Mouse (Mus musculus) cerebellum, adult 2 months (tissue): Measurements from ENCODE around the gene Dusp14.

ENCODE experiments used
- CTCF ChIP-seq: fragments of 200-500 bp; IDR thresholded peaks from 2 replicates; pipeline ENCODE4 v1.5.1; 2011; ENCODE audit warnings: low read depth, mild to moderate bottlenecking, control low read depth, low read length, moderate library complexity, borderline replicate concordance; ENCODE audit not compliant: insufficient read depth
- POLR2A ChIP-seq: fragments of 200-500 bp; IDR thresholded peaks from 2 replicates; pipeline ENCODE4 v1.6.1; 2011; ENCODE audit warnings: low read length, control low read depth, borderline replicate concordance; ENCODE audit not compliant: insufficient read depth

GRCm38 (mm10) chr11:84003986-84004385 lies 65.1 kb downstream of the Dusp14 start:
- no peak for TF ChIP-seq POLR2A
- no peak for TF ChIP-seq CTCF
